Mouse (Mus musculus) brain, embryonic 14.5 days (tissue): ENCODE data around the gene 4932438A13Rik.

ENCODE experiments used
- CTCF ChIP-seq: fragments of 200-500 bp; IDR thresholded peaks from 2 replicates; pipeline ENCODE4 v1.5.1; 2012; ENCODE audit warnings: inconsistent platforms, mild to moderate bottlenecking, moderate library complexity, borderline replicate concordance; ENCODE audit not compliant: insufficient read depth, insufficient read length; ENCODE audit errors: extremely low read depth
- POLR2A ChIP-seq: fragments of 200-500 bp; IDR thresholded peaks from 2 replicates; pipeline ENCODE4 v1.6.1; 2012; ENCODE audit warnings: mild to moderate bottlenecking, inconsistent platforms, borderline replicate concordance; ENCODE audit not compliant: poor library complexity, insufficient read depth, insufficient read length, severe bottlenecking; ENCODE audit errors: extremely low read depth

GRCm38 (mm10) chr3:36862721-36863275 lies at the start of gene 4932438A13Rik:
- TF ChIP-seq POLR2A (peak; percentile 64; the same call in 1 of the 2 replicates), CTCF (no peak)
